Mouse (Mus musculus) bone marrow macrophage, adult 2 months (primary cell): ENCODE measurements around the gene Gm49355.

Experiments
- CTCF ChIP-seq: IDR thresholded peaks from 2 replicates; pipeline ENCODE4 v1.5.1; 2012; ENCODE audit warnings: low read depth, mild to moderate bottlenecking, low read length, moderate library complexity
- POLR2A ChIP-seq: IDR thresholded peaks from 2 replicates; pipeline ENCODE4 v1.6.1; 2012; ENCODE audit warnings: mild to moderate bottlenecking, low read depth, low read length, borderline replicate concordance

GRCm38 (mm10) chr14:12345241-12345921 is 61.6 kb downstream of the Gm49355 start:
- TF ChIP-seq POLR2A (no peak), CTCF (no peak)
